Mouse (Mus musculus): ENCODE results near the gene Dock3. TPM values are rescaled to one million over a fixed set of nuclear protein-coding genes. Genes with fewer than 3 reads are reported as not detected.
"Not testable (repeated sequence)": the region's sequence is repeated elsewhere in the genome, so short reads cannot be mapped to it uniquely, and the experiment has no call there.

Gene Dock3
- polyA plus RNA-seq, 1 experiment from 2014 or later, result 23.4 TPM

DNA sequence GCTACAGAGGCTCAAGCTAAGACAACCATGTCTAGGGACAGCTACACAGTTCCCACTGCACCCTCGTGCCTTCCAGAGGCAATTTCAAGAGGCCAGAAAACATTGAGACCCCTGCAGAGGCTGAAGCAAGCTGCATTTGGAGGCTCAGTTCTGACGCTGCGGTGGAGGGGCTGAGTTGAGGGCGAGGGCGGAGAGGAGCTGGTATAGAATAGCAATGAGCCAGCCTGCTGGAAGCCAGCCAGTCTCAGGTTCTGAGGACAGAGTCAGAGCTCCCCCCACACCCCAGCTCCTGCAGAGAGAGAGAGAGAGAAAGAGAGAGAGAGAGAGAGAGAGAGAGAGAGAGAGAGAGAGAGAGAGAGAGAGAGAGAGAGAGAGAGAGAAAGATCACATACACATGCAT, 20.5 kb upstream of the Dock3 start:
- Histone ChIP-seq H3K27ac (peak overlapping the region; percentile 70), H3K9ac (no peak overlapping the region), H3K27me3 (replicated peaks) (no peaks in the 10 kb centered on the region), H3K4me3 (no peak overlapping the region), H3K4me1 (peaks cover 35% of the 10 kb centered on the region), H3K36me3 (replicated peaks) (no peaks in the 10 kb centered on the region), H3K4me2 (no peak overlapping the region; the same call in 1 of the 2 replicates), H3K9me3 (no peaks in the 10 kb centered on the region)
- 4% methylated on average over 5 of the region's 5 CpGs for WGBS
- peak; percentile 82 for ATAC-seq (replicated peaks)

DNA sequence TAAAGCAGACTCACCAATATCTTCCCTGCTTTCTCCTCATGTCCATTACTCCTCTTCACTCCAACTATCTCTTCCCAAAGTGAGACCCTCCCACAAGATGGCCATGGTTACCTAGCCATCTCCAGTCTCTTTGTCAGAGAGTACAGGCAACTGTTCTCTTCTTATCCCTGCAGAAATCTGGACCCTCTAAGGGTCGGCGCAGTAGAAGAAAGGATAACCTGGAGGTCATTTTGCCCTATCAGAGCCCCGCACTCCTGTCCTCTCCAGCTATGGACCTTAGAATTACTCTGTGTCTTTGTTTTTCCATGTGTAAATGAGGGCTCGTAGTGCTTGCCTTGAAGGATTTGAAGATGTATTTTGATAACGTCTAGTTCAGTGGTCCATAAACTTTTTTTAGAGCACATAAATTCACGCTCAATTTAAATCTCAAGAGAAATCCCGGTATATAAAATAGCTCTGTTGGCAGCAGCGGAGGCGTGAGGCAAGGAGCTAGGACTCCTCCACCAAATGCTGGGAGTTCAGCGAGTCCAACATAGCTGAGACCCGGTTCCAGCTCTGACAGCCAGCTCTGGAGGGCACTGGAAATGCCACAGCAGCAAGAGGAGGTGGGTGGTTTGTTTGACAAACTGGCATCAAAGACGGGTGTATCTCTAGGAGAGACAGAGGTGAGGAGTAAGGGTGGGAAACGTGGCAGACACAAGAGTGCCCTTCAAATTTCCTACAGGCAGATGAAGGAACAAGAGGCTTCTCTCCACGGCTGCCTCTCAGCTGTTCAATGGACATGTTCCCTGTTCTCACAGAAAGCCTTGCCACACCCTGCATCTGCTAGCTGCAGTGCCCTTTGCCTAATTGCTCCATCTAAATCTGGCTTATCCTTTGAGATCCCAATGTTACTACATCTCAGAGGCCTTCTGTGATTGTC, 19.0 kb upstream of the Dock3 start:
- no peak overlapping the region for H3K4me2 ChIP-seq
- peaks cover 29% of the 10 kb centered on the region for H3K4me1 ChIP-seq
- ATAC-seq (replicated peaks), result no peak
- no peaks in the 10 kb centered on the region for H3K27me3 ChIP-seq (replicated peaks)
- WGBS, result 80% methylated on average over 14 of the region's 14 CpGs
- no peaks in the 10 kb centered on the region for H3K9me3 ChIP-seq
- no peak overlapping the region for H3K27ac ChIP-seq
- H3K36me3 ChIP-seq (replicated peaks), result no peaks in the 10 kb centered on the region
- no peak overlapping the region for H3K9ac ChIP-seq
- no peak overlapping the region for H3K4me3 ChIP-seq

DNA sequence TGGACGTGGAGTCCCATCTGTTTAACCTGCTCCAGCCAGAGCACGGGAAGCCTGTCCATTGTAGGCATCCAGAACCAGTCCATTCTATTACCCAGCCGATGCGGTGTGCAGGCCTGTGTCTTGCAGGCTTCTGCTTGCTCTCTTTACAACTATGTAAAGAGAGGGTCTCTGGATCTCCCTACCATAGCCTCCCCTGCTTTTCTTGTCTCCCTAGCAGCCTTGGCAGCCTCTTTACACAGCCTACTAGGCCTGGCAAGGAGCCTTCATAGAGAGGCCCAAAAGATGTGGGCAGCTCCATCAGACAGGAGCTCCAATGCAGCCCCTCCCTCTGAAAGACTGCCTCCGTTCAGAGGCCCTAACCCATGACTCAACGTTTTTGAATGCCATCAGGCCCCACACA, 17.4 kb upstream of the Dock3 start:
- no peak for ATAC-seq (replicated peaks)
- H3K4me2 ChIP-seq, result no peak overlapping the region
- peaks cover 14% of the 10 kb centered on the region for H3K4me1 ChIP-seq
- no peak overlapping the region for H3K9ac ChIP-seq
- no peaks in the 10 kb centered on the region for H3K27me3 ChIP-seq (replicated peaks)
- H3K27ac ChIP-seq, result no peak overlapping the region
- H3K4me3 ChIP-seq, result no peak overlapping the region
- H3K36me3 ChIP-seq (replicated peaks), result no peaks in the 10 kb centered on the region
- no peaks in the 10 kb centered on the region for H3K9me3 ChIP-seq
- 77% methylated on average over 6 of the region's 6 CpGs for WGBS

DNA sequence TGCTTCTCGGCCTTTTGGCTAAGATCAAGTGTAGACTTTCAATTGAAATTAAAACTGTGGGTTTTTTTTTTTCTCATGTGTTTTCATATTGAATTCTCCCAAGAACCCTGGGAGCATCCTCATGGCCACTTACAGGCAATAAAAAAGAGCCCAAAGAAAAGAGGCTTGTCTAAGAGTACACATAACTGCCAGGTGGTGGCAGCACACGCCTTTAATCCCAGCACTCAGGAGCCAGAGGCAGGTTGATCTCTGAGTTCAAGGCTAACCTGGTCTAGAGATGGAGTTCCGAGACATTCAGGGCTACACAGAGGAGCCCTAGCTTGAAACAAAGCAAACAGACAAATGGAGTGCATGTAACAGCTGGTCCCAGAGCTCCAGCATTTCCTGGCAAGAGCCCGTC, 14.5 kb upstream of the Dock3 start:
- no peaks in the 10 kb centered on the region for H3K36me3 ChIP-seq (replicated peaks)
- no peak overlapping the region for H3K9ac ChIP-seq
- WGBS, result 79% methylated on average over 4 of the region's 4 CpGs
- H3K4me3 ChIP-seq, result no peak overlapping the region
- H3K27ac ChIP-seq, result no peak overlapping the region
- no peak for ATAC-seq (replicated peaks)
- no peaks in the 10 kb centered on the region for H3K4me1 ChIP-seq
- H3K27me3 ChIP-seq (replicated peaks), result no peaks in the 10 kb centered on the region
- no peak overlapping the region for H3K4me2 ChIP-seq
- H3K9me3 ChIP-seq, result no peaks in the 10 kb centered on the region

DNA sequence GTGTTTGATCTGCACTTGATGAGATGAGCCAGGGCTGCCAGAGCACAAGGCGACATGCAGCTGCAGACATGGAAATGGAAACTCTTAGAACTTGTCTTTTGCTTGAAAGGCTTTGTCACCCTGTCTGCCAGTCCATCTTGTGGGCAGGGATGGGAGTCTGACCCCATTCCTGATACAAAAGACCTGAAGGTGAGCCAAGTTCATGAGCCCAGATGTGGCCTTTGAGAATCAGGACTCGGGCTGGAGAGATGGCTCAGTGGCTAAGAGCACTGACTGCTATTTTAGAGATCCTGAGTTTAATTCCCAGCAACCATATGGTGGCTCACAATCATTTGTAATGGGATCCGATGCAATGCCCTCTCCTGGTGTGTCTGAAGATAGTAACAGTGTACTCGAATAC, 13.6 kb upstream of the Dock3 start:
- Histone ChIP-seq H3K27me3 (replicated peaks) (no peaks in the 10 kb centered on the region), H3K36me3 (replicated peaks) (no peaks in the 10 kb centered on the region), H3K9me3 (no peaks in the 10 kb centered on the region), H3K27ac (no peak overlapping the region), H3K4me1 (no peaks in the 10 kb centered on the region), H3K9ac (no peak overlapping the region), H3K4me3 (no peak overlapping the region), H3K4me2 (no peak overlapping the region)
- ATAC-seq (replicated peaks), result no peak
- 89% methylated on average over 4 of the region's 4 CpGs for WGBS

DNA sequence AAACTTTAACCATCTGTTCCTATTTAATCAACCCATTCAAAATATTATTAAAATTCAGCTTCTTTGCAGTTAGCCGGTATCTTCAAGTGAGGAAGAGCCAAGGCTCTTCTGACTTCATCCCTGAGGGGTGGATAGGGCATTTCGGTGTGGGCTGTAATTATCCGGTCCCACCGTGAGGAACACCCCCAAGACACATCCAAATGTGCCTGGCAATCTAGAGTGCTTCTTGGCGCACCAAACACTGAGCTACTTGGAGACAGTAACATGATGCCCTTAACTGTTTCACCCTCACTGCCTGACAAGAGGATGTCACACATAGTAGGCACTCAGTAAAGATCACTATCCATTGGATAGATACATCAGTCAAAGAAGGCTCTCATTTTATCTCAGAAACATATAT, 4.4 kb upstream of the Dock3 start:
- Histone ChIP-seq H3K4me1 (peaks cover 6% of the 10 kb centered on the region; the same call in 1 of the 2 replicates), H3K36me3 (replicated peaks) (no peaks in the 10 kb centered on the region), H3K27me3 (replicated peaks) (peaks cover 36% of the 10 kb centered on the region), H3K9ac (no peak overlapping the region), H3K4me3 (no peak overlapping the region), H3K9me3 (no peaks in the 10 kb centered on the region), H3K27ac (no peak overlapping the region), H3K4me2 (no peak overlapping the region)
- 74% methylated on average over 5 of the region's 5 CpGs for WGBS
- no peak for ATAC-seq (replicated peaks)

DNA sequence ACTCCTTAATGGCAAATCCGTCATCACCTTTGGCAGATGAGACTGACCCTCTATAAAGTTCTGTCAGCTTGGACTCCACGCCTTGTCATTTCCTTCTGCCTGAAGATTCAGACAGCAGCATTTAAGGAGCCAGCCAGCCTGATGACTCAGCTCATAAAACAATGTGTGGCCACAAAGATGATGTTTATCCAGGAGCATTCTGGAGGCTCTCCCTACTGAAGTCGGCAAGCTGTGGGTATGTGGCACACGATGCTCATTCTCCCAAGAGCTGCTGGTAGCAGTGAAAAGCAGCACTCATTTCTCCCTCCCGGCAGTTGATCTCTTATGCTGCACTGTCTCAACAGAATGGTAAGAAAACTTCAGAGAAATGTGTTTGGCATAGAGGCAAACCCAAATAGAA, 3.6 kb upstream of the Dock3 start:
- no peak overlapping the region for H3K4me3 ChIP-seq
- no peak overlapping the region for H3K4me2 ChIP-seq
- 60% methylated on average over 5 of the region's 5 CpGs for WGBS
- no peak overlapping the region for H3K9ac ChIP-seq
- no peaks in the 10 kb centered on the region for H3K9me3 ChIP-seq
- H3K36me3 ChIP-seq (replicated peaks), result no peaks in the 10 kb centered on the region
- no peak for ATAC-seq (replicated peaks)
- H3K27ac ChIP-seq, result no peak overlapping the region
- peaks cover 6% of the 10 kb centered on the region for H3K4me1 ChIP-seq
- H3K27me3 ChIP-seq (replicated peaks), result peaks cover 36% of the 10 kb centered on the region

DNA sequence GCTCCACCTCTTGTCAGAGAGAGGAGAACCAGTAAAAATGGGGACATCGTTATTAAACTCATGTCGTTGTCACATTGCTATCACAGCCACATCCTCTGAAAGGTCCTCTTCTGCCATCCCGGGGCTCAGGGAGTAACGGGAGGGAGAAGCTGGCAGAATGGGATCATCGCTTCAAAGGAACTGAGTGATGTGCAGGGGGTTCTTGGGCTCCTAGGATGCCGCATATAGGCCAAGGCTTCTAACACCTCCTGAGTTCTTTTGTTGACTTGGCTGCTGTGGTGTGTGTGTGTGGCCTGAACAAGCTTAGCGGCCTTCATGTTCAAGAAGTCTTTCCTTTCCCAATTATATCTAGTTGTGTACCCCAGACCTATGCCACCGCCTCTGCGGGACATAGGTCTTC, 431 bp upstream of the Dock3 start:
- H3K9ac ChIP-seq, result peak overlapping the region; percentile 99
- no peaks in the 10 kb centered on the region for H3K36me3 ChIP-seq (replicated peaks)
- peaks cover 16% of the 10 kb centered on the region for H3K4me1 ChIP-seq
- H3K27me3 ChIP-seq (replicated peaks), result peaks cover 33% of the 10 kb centered on the region
- H3K4me3 ChIP-seq, result peak overlapping the region; percentile 100
- peak overlapping the region; percentile 96 for H3K27ac ChIP-seq
- WGBS, result 23% methylated on average over 9 of the region's 9 CpGs
- peak overlapping the region; percentile 70 for H3K4me2 ChIP-seq
- peak; percentile 55 for ATAC-seq (replicated peaks)
- H3K9me3 ChIP-seq, result no peaks in the 10 kb centered on the region

DNA sequence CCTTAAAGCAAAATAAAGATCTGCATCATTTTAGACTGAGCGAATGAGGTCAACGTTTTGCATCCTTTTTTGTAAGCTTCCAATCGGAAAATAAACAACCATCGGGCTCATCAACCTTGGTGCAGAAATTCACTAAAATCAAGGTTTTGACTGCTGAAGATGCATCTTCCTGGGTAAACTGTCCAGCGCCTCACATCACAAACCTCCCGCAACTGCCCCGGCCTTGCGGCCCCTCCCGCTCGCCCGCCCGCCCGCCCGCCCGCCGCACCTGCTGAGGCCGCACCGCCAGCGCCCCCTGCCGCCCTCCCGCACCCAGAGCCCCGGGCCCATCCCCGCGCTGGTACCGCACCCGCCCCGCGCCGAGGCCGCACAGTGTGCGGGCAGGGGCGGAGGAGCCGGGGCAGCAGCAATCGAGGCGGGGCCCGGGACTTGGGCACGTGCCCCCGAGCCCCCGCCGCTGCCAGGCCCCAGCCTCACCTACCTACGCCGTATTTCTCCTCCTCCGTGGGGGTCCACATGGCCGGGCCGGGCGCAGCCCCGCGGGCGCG, 644 bp downstream of the Dock3 start:
- H3K27me3 ChIP-seq (replicated peaks), result peaks cover 29% of the 10 kb centered on the region
- H3K4me1 ChIP-seq, result peaks cover 16% of the 10 kb centered on the region
- ATAC-seq (replicated peaks), result peak; percentile 88
- peak overlapping the region; percentile 99 for H3K9ac ChIP-seq
- peak overlapping the region; percentile 96 for H3K27ac ChIP-seq
- 2% methylated on average over 45 of the region's 50 CpGs for WGBS
- H3K9me3 ChIP-seq, result no peaks in the 10 kb centered on the region
- H3K4me3 ChIP-seq, result peak overlapping the region; percentile 100
- no peaks in the 10 kb centered on the region for H3K36me3 ChIP-seq (replicated peaks)
- H3K4me2 ChIP-seq, result peak overlapping the region; percentile 70

DNA sequence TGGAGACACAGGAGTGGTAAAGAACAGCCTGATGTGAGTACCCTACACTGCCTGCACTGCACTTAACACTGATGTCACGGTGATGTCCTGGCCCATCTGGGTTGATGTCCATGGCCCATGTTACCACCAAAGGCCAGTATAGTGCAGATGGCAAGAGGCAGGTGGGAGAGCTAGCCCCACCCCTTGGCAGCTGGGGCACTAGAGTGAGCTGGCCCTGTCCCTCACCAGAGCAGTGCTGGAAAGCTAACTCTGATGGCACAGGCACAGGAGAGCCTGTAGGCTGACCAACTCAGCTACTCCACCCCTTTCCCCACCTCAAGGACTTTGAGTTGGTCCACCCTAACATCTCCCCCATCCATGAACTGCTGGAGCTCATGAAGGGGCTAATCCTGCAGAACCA, 7.1 kb downstream of the Dock3 start:
- 91% methylated on average over 1 of the region's 1 CpGs for WGBS
- no peak overlapping the region for H3K4me2 ChIP-seq
- H3K27me3 ChIP-seq (replicated peaks), result no peaks in the 10 kb centered on the region
- no peak overlapping the region for H3K27ac ChIP-seq
- H3K36me3 ChIP-seq (replicated peaks), result no peaks in the 10 kb centered on the region
- no peak overlapping the region for H3K4me3 ChIP-seq
- H3K9ac ChIP-seq, result no peak overlapping the region
- no peak for ATAC-seq (replicated peaks)
- no peaks in the 10 kb centered on the region for H3K9me3 ChIP-seq
- peaks cover 3% of the 10 kb centered on the region for H3K4me1 ChIP-seq

DNA sequence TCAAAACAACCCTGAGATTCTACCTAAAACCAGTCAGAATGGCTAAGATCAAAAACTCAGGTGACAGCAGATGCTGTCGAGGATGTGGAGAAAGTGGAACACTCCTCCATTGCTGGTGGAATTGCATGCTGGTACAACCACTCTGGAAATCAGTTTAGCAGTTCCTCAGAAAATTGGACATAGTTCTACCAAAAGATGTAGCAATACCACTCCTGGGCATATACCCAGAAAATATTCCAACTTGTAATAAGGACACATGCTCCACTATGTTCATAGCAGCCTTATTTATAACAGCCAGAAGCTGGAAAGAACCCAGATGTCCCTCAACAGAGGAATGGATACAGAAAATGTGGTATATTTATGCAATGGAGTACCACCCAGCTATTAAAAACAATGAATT, 56.9 kb downstream of the Dock3 start:
- H3K27ac ChIP-seq; ATAC-seq (replicated peaks); H3K4me1 ChIP-seq; H3K4me2 ChIP-seq; H3K4me3 ChIP-seq; H3K36me3 ChIP-seq (replicated peaks); H3K9me3 ChIP-seq; H3K9ac ChIP-seq; H3K27me3 ChIP-seq (replicated peaks): not testable (repeated sequence)
- WGBS, result 95% methylated on average over 1 of the region's 1 CpGs

DNA sequence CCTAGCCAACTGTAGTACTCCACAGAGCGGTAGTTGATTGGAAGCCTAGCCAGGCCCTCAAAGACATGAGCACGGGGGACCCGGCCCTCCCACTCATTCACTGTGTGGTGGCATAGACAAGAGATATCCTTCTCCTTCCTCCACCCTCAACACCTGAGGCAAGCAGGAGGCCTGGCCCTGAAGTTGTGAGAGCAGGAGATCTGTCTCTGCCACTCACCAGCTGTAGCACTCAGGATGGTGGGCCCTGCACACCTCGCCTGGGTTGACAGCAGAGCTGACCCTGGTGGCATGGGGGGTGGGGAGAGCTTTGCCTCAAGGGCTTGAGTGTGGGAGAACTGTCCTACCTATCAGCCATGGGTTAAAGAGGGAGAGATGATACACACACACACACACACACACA, 65.9 kb downstream of the Dock3 start:
- no peaks in the 10 kb centered on the region for H3K4me1 ChIP-seq
- H3K36me3 ChIP-seq (replicated peaks), result no peaks in the 10 kb centered on the region
- no peak for ATAC-seq (replicated peaks)
- H3K4me2 ChIP-seq, result no peak overlapping the region
- H3K4me3 ChIP-seq, result no peak overlapping the region
- H3K27ac ChIP-seq, result no peak overlapping the region
- H3K9ac ChIP-seq, result no peak overlapping the region
- H3K27me3 ChIP-seq (replicated peaks), result no peaks in the 10 kb centered on the region
- H3K9me3 ChIP-seq, result no peaks in the 10 kb centered on the region
- 88% methylated on average over 4 of the region's 4 CpGs for WGBS

DNA sequence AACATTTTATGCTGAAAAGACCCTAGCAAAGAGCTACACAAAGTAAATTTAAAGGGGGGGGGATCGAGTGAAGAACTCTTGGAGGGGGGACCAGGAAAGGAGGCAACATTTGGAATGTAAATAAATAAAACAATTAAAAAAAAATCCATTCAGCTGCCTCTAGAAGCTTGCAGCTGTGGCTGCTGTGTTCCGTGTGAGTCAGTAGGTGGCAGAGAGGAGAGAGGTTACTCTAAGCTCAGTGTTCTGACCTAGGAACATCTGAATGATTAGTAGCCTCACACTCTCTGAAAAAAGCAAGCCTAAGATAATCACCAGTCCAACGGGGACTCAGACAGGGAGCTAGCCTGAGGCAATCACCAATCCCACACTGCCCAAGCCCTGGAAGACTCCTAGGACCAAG, 66.9 kb downstream of the Dock3 start:
- H3K4me1 ChIP-seq, result no peaks in the 10 kb centered on the region
- H3K27ac ChIP-seq, result no peak overlapping the region
- no peaks in the 10 kb centered on the region for H3K9me3 ChIP-seq
- no peak overlapping the region for H3K4me2 ChIP-seq
- no peak overlapping the region for H3K9ac ChIP-seq
- no peaks in the 10 kb centered on the region for H3K27me3 ChIP-seq (replicated peaks)
- no peak for ATAC-seq (replicated peaks)
- no peak overlapping the region for H3K4me3 ChIP-seq
- H3K36me3 ChIP-seq (replicated peaks), result no peaks in the 10 kb centered on the region
- 18% methylated on average over 3 of the region's 3 CpGs for WGBS
